Comparison of ENCODE assay signal across 8 mouse cellular contexts in the genomic region with DNA sequence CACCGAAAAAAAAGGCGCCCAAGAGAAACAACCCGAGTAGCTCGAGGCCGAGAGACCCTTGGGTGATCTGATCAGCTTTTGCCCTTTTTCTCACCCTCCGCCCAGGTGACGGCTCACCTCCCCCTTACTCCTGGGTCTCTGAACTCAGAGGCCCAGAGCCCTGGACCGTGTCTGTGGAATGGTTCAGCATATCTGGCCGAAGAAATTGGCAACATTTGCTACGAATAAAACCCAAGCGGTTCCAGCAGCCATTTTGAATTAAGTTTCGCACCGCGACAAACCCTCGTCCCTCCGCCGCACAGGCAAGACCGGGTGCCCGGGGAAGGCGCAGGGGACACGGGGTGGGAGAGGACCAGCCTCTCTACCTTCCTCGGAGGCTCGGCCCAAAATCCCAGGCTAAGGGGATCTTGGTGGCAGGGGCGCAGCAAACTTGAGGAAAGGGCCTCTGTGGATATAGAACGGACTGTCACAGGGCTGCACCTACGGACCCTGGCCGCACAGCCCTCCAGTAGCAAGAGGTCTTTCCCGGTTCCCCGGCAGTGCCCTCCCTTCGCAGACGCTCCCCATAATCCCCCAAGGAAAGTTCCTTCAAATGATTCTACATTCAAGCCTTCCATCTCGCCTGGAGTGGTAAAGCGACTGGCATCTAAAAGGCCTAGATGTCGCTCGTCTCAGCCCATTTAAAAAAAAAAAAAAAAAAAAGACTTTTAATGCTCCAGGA. TPM values are rescaled to one million over a fixed set of nuclear protein-coding genes. Genes with fewer than 3 reads are reported as not detected.
DNase-seq lines count a peak whose midpoint lies in the region; ATAC-seq and TF ChIP-seq lines count a peak whose summit lies in the region.

No protein-coding gene starts in this region.

- WGBS in forebrain, embryonic 13.5 days, result 2% methylated on average over 35 of the region's 35 CpGs
- WGBS in intestine, embryonic 14.5 days, result under 1% methylated on average over 35 of the region's 35 CpGs
- 21% methylated on average over 34 of the region's 35 CpGs for whole genome bisulfite sequencing in macrophage (ENCODE audit: missing documents)

- H3K27me3 ChIP-seq in forebrain, embryonic 13.5 days, result peaks cover 57% of the 10 kb centered on the region
- no peaks in the 10 kb centered on the region for H3K27me3 ChIP-seq in intestine, embryonic 14.5 days (replicated peaks; ENCODE audit: control insufficient read depth, insufficient read depth, low read length)

- peak overlapping the region; percentile 78 for H3K4me3 ChIP-seq in gastrocnemius, adult 2 months
- peak overlapping the region; percentile 61 for H3K4me3 ChIP-seq in forebrain, embryonic 13.5 days
- H3K4me3 ChIP-seq in intestine, embryonic 14.5 days (ENCODE audit: low read depth, low read length), result peak overlapping the region; percentile 95
- H3K4me3 ChIP-seq in macrophage (ENCODE audit: inconsistent target), result peak overlapping the region; percentile 3; the same call in 1 of the 2 replicates

- peak overlapping the region; percentile 85 for H3K4me2 ChIP-seq in forebrain, embryonic 13.5 days
- peak overlapping the region; percentile 88 for H3K4me2 ChIP-seq in intestine, embryonic 14.5 days (ENCODE audit: low read length)

- peak; percentile 44 for DNase-seq in gastrocnemius, adult 2 months
- no peak for DNase-seq in gastrocnemius, adult 8-10 months (ENCODE audit: low spot score in 2 of 2)
- peak; percentile 61 for DNase-seq in NIH3T3 (ENCODE audit: low read depth)
- peak; percentile 84 for DNase-seq in intestine, embryonic 14.5 days (ENCODE audit: low spot score)
- no peak for DNase-seq in c-Kit-positive CD71-positive TER-119-positive erythroid progenitor cells, embryonic 14.5 days (ENCODE audit: low spot score)
- DNase-seq in left cerebral cortex, adult 8-10 months (ENCODE audit: low spot score in 2 of 2), result no peak

- peaks cover 67% of the 10 kb centered on the region for H3K4me1 ChIP-seq in forebrain, embryonic 13.5 days
- H3K4me1 ChIP-seq in intestine, embryonic 14.5 days (replicated peaks; ENCODE audit: control insufficient read depth, insufficient read depth, low read length), result peaks cover 14% of the 10 kb centered on the region

- peak overlapping the region; percentile 72 for H3K9ac ChIP-seq in forebrain, embryonic 13.5 days
- peak overlapping the region; percentile 100 for H3K9ac ChIP-seq in intestine, embryonic 14.5 days (ENCODE audit: low read length)

- H3K9me3 ChIP-seq in forebrain, embryonic 13.5 days (replicated peaks), result no peaks in the 10 kb centered on the region
- H3K9me3 ChIP-seq in intestine, embryonic 14.5 days (ENCODE audit: control insufficient read depth, low read length), result no peaks in the 10 kb centered on the region

- intact Hi-C loops in gastrocnemius, adult 2 months (cut with DNase I), result loop anchor here (5.0 kb wide), 2 partner anchors 67 to 1098 kb away; partner anchors contain the start of gene Actr2

- no peaks in the 10 kb centered on the region for H3K36me3 ChIP-seq in forebrain, embryonic 13.5 days (ENCODE audit: poor library complexity, severe bottlenecking)
- H3K36me3 ChIP-seq in intestine, embryonic 14.5 days (ENCODE audit: control insufficient read depth, insufficient read depth, low read length), result peaks cover 56% of the 10 kb centered on the region
- no peaks in the 10 kb centered on the region for H3K36me3 ChIP-seq in macrophage (ENCODE audit: inconsistent target)

- no peak for ATAC-seq in forebrain, embryonic 13.5 days
- ATAC-seq in intestine, embryonic 14.5 days (replicated peaks; ENCODE audit: low FRiP score, low TSS enrichment, low read depth), result no peak

- no peak for TF ChIP-seq CTCF in gastrocnemius, adult 2 months (IDR thresholded peaks at IDR 0.05)

- peak overlapping the region; percentile 84 for H3K27ac ChIP-seq in gastrocnemius, adult 2 months
- H3K27ac ChIP-seq in forebrain, embryonic 13.5 days, result 0 out of 2 replicates have a peak overlapping the region, but pooled peaks have one; percentile 31
- peak overlapping the region; percentile 100 for H3K27ac ChIP-seq in intestine, embryonic 14.5 days (ENCODE audit: low read depth)
- H3K27ac ChIP-seq in macrophage, result no peak overlapping the region

- no peaks in the 10 kb centered on the region for H3K79me2 ChIP-seq in macrophage (ENCODE audit: inconsistent target)

RNA-seq across cellular contexts. Expression of gene Meis1, which starts 4.2 kb away (rescaled TPM):
- total RNA-seq in gastrocnemius, adult 2 months (2021), result 1 to 10 TPM; 3.0 to 4.0 TPM
- total RNA-seq in gastrocnemius, adult 8-10 months (2022), result 1 to 10 TPM; 3.3 to 4.6 (median 3.7) TPM
- polyA plus RNA-seq in forebrain, embryonic 13.5 days (2015; fragmentation: Nextera tagmentation; extraction: Ambion mirVana), result 28.6 and 46.9 TPM in 2 replicates
- polyA plus RNA-seq in intestine, embryonic 14.5 days (2014; fragmentation: Nextera tagmentation; extraction: Ambion mirVana), result 133 and 151 TPM in 2 replicates
- total RNA-seq in macrophage (2018; cell fraction: chromatin; rRNA removed), result 10 to 100 TPM in 11 of 26 experiments, 1 to 10 TPM in 13, under 1 TPM in 2; 0.74 to 17.4 (median 8.3) TPM
- 1 to 10 TPM in 24 of 26 experiments, under 1 TPM in 2; 0.65 to 4.1 (median 1.8) TPM for total RNA-seq in macrophage (2018; cell fraction: cytosol; rRNA removed)
- 10 to 100 TPM in 5 of 26 experiments, 1 to 10 TPM in 21; 1.2 to 14.9 (median 4.6) TPM for total RNA-seq in macrophage (2018; cell fraction: nucleus; rRNA removed)
- polyA plus RNA-seq in macrophage (2018), result 1.9 to 2.8 TPM (median 2.1 TPM) in 3 replicates
- 10 to 100 TPM in 1 of 4 experiments, 1 to 10 TPM in 3; 6.9 to 10.6 (median 7.7) TPM for total RNA-seq in left cerebral cortex, adult 8-10 months (2022)

Comparison
In these comparisons a context has a peak if more than half of its experiments do, and no peak if none do; other contexts are left out.
1. DNase-seq: peak in gastrocnemius, adult 2 months (single experiment), NIH3T3 (single experiment) and intestine, embryonic 14.5 days (single experiment); none in gastrocnemius, adult 8-10 months (0 of 2), c-Kit-positive CD71-positive TER-119-positive erythroid progenitor cells, embryonic 14.5 days (single experiment) and left cerebral cortex, adult 8-10 months (0 of 2).
2. H3K4me3 ChIP-seq: peak in every context shown above with its lines; median percentile 95 in intestine, embryonic 14.5 days; 78 in gastrocnemius, adult 2 months; 61 in forebrain, embryonic 13.5 days; 3 in macrophage.